19 mouse cellular contexts compared by ENCODE assay signal in the genomic region with DNA sequence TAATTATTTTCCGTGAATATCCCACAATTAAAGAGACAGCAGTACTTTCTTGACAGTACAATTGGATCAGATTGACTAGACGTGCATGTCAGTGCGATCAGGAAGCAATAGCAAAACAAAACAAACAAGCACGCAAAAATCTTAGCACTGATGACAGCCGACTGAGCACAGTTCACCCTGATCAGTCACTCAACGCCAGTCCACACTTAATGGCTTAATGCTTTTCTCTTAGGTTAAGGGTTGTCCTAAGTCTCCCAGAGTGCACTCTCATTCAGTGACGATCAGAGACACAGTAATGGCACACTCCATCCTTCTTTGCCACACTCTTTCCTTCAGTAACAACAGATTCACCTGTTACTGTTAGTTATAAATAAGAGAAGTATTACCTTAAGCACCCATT.
DNase-seq lines count a peak whose midpoint lies in the region; ATAC-seq and TF ChIP-seq lines count a peak whose summit lies in the region.
"Had no signal": no experiment of that assay in that cellular context is flagged by ENCODE, and none has a peak within 500 bp of the region (broad histone marks: within the 10 kb centered on the region; RNA-seq: fewer than 3 reads in every experiment).

No protein-coding gene starts in this region.

- no peaks in the 10 kb centered on the region for H3K9me3 ChIP-seq in forebrain, embryonic 15.5 days
- H3K9me3 ChIP-seq in hindbrain, postnatal 0 days (ENCODE audit: low read length): no peaks in the 10 kb centered on the region
- H3K9me3 ChIP-seq in liver, embryonic 12.5 days (replicated peaks): no peaks in the 10 kb centered on the region
- H3K9me3 ChIP-seq: embryonic facial prominence, embryonic 12.5 days; heart, embryonic 15.5 days; limb, embryonic 15.5 days had no signal

- H3K27ac ChIP-seq in left cerebral cortex, adult 2 months: peak overlapping the region; percentile 63
- peak overlapping the region; percentile 85 for H3K27ac ChIP-seq in forebrain, embryonic 15.5 days (replicated peaks)
- no peak overlapping the region for H3K27ac ChIP-seq in hindbrain, postnatal 0 days
- 0 out of 2 replicates have a peak overlapping the region, but pooled peaks have one; percentile 3 for H3K27ac ChIP-seq in olfactory bulb, adult 2 months (ENCODE audit: insufficient read depth, low read depth, low read length)
- H3K27ac ChIP-seq in liver, embryonic 12.5 days: no peak overlapping the region
- H3K27ac ChIP-seq: embryonic facial prominence, embryonic 12.5 days; heart, embryonic 15.5 days; limb, embryonic 15.5 days had no signal

- no peak for DNase-seq in left cerebral cortex, adult 2 months (ENCODE audit: extremely low spot score in 1 of 2, low spot score in 2 of 2)
- no peak for DNase-seq in left cerebral cortex, postnatal 10 days (ENCODE audit: extremely low spot score in 1 of 2, low spot score in 2 of 2)
- DNase-seq in hindbrain, postnatal 0 days (ENCODE audit: low spot score): no peak
- no peak for DNase-seq in kidney, postnatal 36 days
- DNase-seq: adrenal gland, adult 2 months; heart, adult 18-20 months; kidney, adult 18-20 months; kidney, postnatal 14 days; liver, postnatal 0 days; lung, postnatal 14 days; right cerebral cortex, postnatal 4 days; thymus, postnatal 36 days had no signal

- 19% methylated on average over 7 of the region's 7 CpGs for WGBS in forebrain, embryonic 15.5 days
- WGBS in hindbrain, postnatal 0 days: 35% methylated on average over 7 of the region's 7 CpGs
- 19% methylated on average over 7 of the region's 7 CpGs for WGBS in olfactory bulb, adult 2 months
- 78% methylated on average over 7 of the region's 7 CpGs for whole genome bisulfite sequencing in liver, embryonic 12.5 days (ENCODE audit: insufficient replicate concordance)

- peaks cover 29% of the 10 kb centered on the region for H3K4me1 ChIP-seq in forebrain, embryonic 15.5 days
- no peaks in the 10 kb centered on the region for H3K4me1 ChIP-seq in hindbrain, postnatal 0 days (ENCODE audit: insufficient read depth, low read length)
- H3K4me1 ChIP-seq in olfactory bulb, adult 2 months (ENCODE audit: control insufficient read depth, insufficient read depth, low read length): peaks cover 4% of the 10 kb centered on the region
- H3K4me1 ChIP-seq in liver, embryonic 12.5 days: no peaks in the 10 kb centered on the region
- H3K4me1 ChIP-seq: embryonic facial prominence, embryonic 12.5 days; heart, embryonic 15.5 days; limb, embryonic 15.5 days had no signal

- peak overlapping the region; percentile 11 for H3K9ac ChIP-seq in forebrain, embryonic 15.5 days (replicated peaks)
- no peak overlapping the region for H3K9ac ChIP-seq in hindbrain, postnatal 0 days (replicated peaks; ENCODE audit: low read length)
- H3K9ac ChIP-seq in liver, embryonic 12.5 days: no peak overlapping the region
- H3K9ac ChIP-seq: embryonic facial prominence, embryonic 12.5 days; heart, embryonic 15.5 days; limb, embryonic 15.5 days; liver, postnatal 0 days had no signal

- no peaks in the 10 kb centered on the region for H3K36me3 ChIP-seq in forebrain, embryonic 15.5 days
- no peaks in the 10 kb centered on the region for H3K36me3 ChIP-seq in hindbrain, postnatal 0 days (ENCODE audit: insufficient read depth, low read length)
- no peaks in the 10 kb centered on the region for H3K36me3 ChIP-seq in liver, embryonic 12.5 days
- H3K36me3 ChIP-seq: embryonic facial prominence, embryonic 12.5 days had no signal

- no peak for TF ChIP-seq POLR2A in olfactory bulb, adult 2 months (IDR thresholded peaks at IDR 0.05; ENCODE audit: insufficient read depth, low read depth, low read length)

- no peaks in the 10 kb centered on the region for H3K27me3 ChIP-seq in forebrain, embryonic 15.5 days
- no peaks in the 10 kb centered on the region for H3K27me3 ChIP-seq in hindbrain, postnatal 0 days (ENCODE audit: insufficient read depth, low read length)
- no peaks in the 10 kb centered on the region for H3K27me3 ChIP-seq in liver, embryonic 12.5 days (replicated peaks)
- H3K27me3 ChIP-seq: CH12.LX; embryonic facial prominence, embryonic 12.5 days; heart, embryonic 15.5 days; limb, embryonic 15.5 days had no signal

- no peak for TF ChIP-seq CTCF in left cerebral cortex, adult 2 months (IDR thresholded peaks at IDR 0.05)
- no peak for TF ChIP-seq CTCF in hindbrain, postnatal 0 days (IDR thresholded peaks at IDR 0.05; ENCODE audit: low read depth)
- no peak for TF ChIP-seq CTCF in olfactory bulb, adult 2 months (IDR thresholded peaks at IDR 0.05; ENCODE audit: insufficient read depth, low read depth, low read length)

- peak overlapping the region; percentile 15 for H3K4me3 ChIP-seq in left cerebral cortex, adult 2 months
- peak overlapping the region; percentile 24 for H3K4me3 ChIP-seq in forebrain, embryonic 15.5 days
- H3K4me3 ChIP-seq in hindbrain, postnatal 0 days (ENCODE audit: low read length): peak overlapping the region; percentile 25
- no peak overlapping the region for H3K4me3 ChIP-seq in olfactory bulb, adult 2 months (ENCODE audit: insufficient read depth, low read depth, low read length)
- no peak overlapping the region for H3K4me3 ChIP-seq in liver, embryonic 12.5 days
- H3K4me3 ChIP-seq: embryonic facial prominence, embryonic 12.5 days; heart, embryonic 15.5 days; limb, embryonic 15.5 days had no signal

- H3K4me2 ChIP-seq in forebrain, embryonic 15.5 days (replicated peaks): peak overlapping the region; percentile 40
- peak overlapping the region; percentile 50 for H3K4me2 ChIP-seq in hindbrain, postnatal 0 days (ENCODE audit: low read depth, low read length)
- no peak overlapping the region for H3K4me2 ChIP-seq in liver, embryonic 12.5 days
- H3K4me2 ChIP-seq: embryonic facial prominence, embryonic 12.5 days; heart, embryonic 15.5 days; limb, embryonic 15.5 days had no signal

- intact Hi-C loops in left cerebral cortex, adult 2 months (cut with DNase I): loop anchor here (2.0 to 5.0 kb wide), 3 partner anchors 54 to 1501 kb away; no protein-coding TSS in a partner anchor
- intact Hi-C loops in left cerebral cortex, postnatal 10 days (cut with DNase I): loop anchor here (5.0 kb wide), 1 partner anchor 686 kb away; no protein-coding TSS in a partner anchor

- peak; percentile 23; the same call in 1 of the 2 replicates for ATAC-seq in forebrain, embryonic 15.5 days (replicated peaks)
- ATAC-seq in hindbrain, postnatal 0 days: peak; percentile 28; the same call in 1 of the 2 replicates
- ATAC-seq in liver, embryonic 12.5 days: no peak
- ATAC-seq: liver, postnatal 0 days had no signal

Comparison
In these comparisons a context has a peak if more than half of its experiments do, and no peak if none do; other contexts are left out.
1. H3K27ac ChIP-seq: peak in left cerebral cortex, adult 2 months (single experiment), forebrain, embryonic 15.5 days (single experiment) and olfactory bulb, adult 2 months (single experiment); none in hindbrain, postnatal 0 days (single experiment) and liver, embryonic 12.5 days (single experiment).
2. H3K4me3 ChIP-seq: peak in left cerebral cortex, adult 2 months (single experiment), forebrain, embryonic 15.5 days (single experiment) and hindbrain, postnatal 0 days (single experiment); none in olfactory bulb, adult 2 months (single experiment) and liver, embryonic 12.5 days (single experiment).